Mouse (Mus musculus): ENCODE data around the gene Aldh1a1.
A peak's percentile ranks its signal among the peaks of the same experiment; 100 is the strongest.
"Not testable (repeated sequence)": the region's sequence is repeated elsewhere in the genome, so short reads cannot be mapped to it uniquely, and the experiment has no call there.

The Aldh1a1 gene

GRCm38 (mm10) chr19:20549409-20549808 lies 56.9 kb downstream of the Aldh1a1 start:
- no peak for DNase-seq (ENCODE audit: low read depth, low spot score)

- no peak for DNase-seq (ENCODE audit: low read depth, low spot score)
Observed at GRCm38 (mm10) chr19:20555365-20555764, 62.9 kb downstream of the Aldh1a1 start.

DNA sequence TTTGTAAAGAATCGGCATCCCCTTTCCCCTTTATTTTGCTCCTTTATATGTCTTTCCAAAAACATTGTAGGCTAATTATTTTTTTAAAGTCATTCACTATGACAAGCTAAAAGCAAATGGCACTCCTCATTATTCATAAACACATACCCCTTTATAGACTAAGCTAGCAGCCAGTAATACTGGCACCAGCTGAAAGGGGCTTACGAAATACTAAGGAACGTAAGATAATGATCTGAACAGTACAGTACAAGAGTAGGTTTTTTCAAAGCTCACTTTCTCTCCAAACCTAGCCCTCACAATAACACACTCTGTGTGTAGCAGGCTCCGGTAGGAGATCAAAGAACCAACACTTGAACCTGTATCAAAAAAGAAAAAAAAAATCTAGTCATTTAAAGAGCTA lies 64.7 kb downstream of the Aldh1a1 start:
- no peak for DNase-seq (ENCODE audit: low read depth, low spot score)

DNA sequence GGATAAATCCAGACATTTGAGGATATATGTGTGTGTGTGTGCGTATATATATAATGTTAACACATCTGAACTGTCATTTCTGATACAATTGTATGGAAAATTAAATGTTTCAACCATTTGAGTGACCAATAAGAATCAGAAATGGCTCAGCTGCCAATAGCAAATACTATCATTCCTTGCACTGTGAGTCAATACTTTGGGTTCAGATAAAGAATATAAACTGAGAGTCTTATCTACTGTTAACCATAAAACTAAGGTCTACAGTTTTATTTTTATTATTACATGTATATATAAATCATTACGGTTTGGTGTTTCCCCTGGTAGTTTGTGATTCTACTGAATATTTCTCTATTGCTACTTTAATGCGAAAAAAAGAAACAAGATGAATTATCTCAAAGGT lies 65.6 kb downstream of the Aldh1a1 start:
- DNase-seq (ENCODE audit: low read depth, low spot score), result no peak

GRCm38 (mm10) chr19:20558544-20558943 lies 66.0 kb downstream of the Aldh1a1 start:
- no peak for DNase-seq (ENCODE audit: low read depth, low spot score)

- DNase-seq (ENCODE audit: low read depth, low spot score), result no peak
Observed at GRCm38 (mm10) chr19:20558952-20559351, 66.4 kb downstream of the Aldh1a1 start.

- DNase-seq (ENCODE audit: low read depth, low spot score), result no peak
Observed at GRCm38 (mm10) chr19:20559952-20560351, 67.4 kb downstream of the Aldh1a1 start.

DNA sequence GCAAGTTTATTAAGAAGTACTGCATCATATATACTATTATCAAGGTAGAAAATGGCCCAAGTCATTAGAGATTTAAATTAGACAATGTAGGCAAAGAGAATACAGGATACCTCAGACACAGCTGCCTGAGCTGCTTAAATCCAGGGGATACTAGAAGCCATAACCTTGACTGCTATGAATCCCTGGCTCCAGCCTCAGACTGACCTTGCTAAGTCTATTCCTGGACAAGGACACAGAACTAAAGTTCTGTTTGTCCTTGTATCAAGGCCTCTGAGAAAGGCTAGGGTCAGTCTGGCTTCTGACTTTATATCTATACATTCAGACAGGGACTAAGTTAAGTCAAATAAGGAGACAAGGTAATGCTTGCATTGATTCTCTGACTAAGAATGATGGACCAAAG lies 69.9 kb downstream of the Aldh1a1 start:
- DNase-seq (ENCODE audit: low read depth, low spot score), result no peak

DNA sequence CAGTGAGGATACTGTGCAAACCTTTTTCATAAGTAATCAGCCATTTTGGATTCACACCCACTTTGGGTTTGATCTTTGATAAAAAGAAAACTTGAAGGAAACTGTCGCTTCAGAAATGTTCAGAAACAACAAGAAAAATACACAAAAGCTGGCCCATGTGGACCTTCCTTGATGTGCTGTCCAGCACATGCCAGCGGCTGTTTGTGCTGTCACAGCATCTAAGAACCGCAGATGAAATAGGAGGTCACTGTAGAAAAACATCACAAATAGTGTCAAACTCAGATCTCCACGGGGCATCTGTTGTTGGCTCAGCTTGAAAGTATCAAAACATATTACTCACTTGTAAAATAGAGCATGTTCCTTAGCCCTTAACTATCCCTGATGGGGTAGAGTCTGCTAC lies 73.8 kb downstream of the Aldh1a1 start:
- DNase-seq (ENCODE audit: low read depth, low spot score), result no peak

DNA sequence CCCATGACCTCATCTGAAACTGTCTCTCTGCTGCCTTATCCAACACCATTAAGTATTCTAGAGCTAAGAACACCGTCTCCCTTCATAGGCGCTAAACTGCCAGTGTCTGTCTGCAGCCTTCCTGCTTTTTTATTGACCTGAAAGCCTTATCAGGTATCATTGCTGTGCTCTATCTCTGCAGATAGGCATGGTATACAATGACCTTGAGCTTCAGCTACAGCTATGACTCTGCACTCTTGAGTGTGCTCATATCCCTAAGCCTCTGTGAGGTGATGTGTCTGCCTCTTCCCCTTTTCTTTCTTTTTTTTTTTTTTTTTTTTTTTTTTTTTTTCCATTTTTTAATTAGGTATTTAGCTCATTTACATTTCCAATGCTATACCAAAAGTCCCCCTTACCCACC lies 74.5 kb downstream of the Aldh1a1 start:
- no peak for DNase-seq (ENCODE audit: low read depth, low spot score)

DNA sequence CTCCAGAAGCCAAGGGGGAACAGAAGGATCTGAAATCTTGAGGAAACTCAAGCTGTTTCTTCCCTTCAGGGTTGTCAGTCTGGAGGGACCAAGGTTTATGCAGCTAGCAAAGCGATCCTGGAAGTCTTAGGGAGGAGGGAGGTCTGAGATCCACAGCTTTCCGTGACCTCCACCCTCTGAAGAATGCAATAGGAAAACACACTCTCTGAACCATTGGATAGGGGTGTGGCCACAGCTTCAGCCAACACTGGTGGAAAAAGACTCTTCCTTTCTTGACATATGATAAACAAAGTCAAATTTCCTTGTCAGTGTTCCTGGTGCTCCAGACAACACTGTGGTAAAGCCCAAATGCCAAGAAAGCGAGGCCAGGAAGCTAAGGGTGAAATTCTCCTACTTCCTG lies 84.5 kb downstream of the Aldh1a1 start:
- no peak for DNase-seq (ENCODE audit: low read depth, low spot score)

DNA sequence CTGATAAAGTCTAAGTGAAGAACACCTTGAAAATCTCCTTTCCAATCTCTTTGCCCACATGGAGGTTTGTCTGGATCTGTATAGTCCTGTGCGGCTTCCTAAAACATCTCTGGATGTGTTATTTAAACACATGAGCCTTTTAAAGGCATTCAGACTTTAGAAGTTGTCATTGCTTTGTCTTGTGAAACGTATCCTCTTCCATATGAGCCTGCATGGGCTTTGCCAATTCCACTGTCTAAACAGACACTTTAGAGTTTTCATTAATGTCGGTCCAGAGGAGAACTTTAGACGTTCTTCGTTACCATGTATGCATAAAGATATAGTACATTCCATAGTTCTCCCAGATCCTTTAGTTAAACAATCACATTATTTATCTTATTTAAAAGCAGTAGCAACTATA lies 84.9 kb downstream of the Aldh1a1 start:
- no peak for DNase-seq (ENCODE audit: low read depth, low spot score)

- no peak for DNase-seq (ENCODE audit: low read depth, low spot score)
Observed at GRCm38 (mm10) chr19:20599951-20600350, 107.4 kb downstream of the Aldh1a1 start.

DNA sequence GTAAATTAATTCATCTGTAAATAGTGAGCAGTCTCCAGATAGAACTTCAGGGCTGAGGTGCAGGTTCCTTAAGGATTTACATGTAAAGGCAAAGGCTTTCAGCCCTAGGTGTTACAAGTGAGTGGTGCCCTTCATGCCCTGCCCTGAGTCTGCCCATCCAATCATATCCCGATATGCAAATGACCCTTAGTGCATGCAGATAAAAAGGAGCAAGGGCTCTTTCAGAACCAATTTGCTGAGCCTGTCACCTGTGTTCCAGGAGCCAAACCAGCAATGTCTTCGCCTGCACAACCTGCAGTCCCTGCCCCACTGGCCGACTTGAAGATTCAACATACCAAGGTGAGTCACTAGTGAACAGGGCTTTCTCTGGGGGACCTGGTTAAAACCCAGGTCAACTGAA lies 109.2 kb downstream of the Aldh1a1 start:
- DNase-seq (ENCODE audit: low read depth, low spot score), result no peak

- no peak for DNase-seq (ENCODE audit: low read depth, low spot score)
Observed at GRCm38 (mm10) chr19:20603212-20603611, 110.7 kb downstream of the Aldh1a1 start.

DNA sequence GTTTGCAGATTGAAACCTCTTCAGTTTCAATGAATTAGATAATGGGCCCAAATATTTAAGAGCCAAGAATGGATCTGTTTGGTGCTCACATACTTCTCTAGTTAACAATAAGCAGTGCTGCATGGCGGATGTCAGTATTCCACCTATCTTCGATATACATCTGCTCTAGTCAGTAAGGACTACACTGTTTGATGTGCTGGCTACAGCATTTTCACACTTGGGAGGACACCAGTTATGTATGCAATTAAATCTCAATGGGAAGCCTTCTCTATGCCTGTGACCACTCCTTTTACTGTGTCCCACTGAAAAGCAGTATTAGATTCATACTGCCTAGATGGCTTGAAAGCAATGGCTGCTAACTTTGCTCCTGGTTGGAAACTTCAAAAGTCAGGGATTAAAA lies 111.4 kb downstream of the Aldh1a1 start:
- no peak for DNase-seq (ENCODE audit: low read depth, low spot score)

- DNase-seq (ENCODE audit: low read depth, low spot score), result no peak
Observed at GRCm38 (mm10) chr19:20614252-20614930, 121.9 kb downstream of the Aldh1a1 start.

DNA sequence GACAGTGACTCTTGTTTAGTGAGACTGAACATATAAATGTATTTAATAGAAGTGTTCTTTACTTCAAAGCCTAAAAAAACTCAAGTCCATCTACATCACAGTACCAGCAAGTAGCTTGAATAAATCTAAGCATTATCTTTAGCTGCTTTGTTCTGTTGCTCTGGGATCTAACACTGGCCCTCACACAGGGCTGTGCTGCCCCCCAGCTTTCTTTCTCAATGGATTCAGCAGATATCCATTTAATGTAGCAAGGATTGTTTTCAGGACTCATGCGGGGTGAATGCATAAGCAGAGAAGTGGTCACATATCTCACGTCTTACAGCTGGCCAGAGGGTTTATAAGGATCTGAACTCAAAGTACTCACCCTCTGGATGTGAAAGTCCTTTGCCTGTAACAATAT lies 129.9 kb downstream of the Aldh1a1 start:
- no peak for DNase-seq (ENCODE audit: low read depth, low spot score)

DNA sequence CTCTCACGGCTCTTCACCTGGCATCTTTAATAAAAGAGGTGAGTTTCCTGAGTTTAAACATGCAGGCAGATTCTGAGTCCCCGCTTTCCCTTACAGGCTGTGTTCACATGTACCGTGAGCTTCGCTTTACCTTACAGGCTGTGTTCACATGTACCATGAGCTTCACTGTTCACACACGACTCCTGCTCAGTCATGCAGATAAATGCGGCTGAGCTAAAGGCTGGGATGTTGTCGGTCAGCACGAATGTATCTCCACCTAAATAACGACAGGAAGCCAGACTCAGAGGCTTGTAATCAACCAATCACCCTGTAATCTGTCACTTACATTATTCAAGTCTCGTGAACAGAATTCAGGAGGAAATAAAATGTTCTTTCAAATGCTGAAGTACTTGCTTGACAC lies 130.9 kb downstream of the Aldh1a1 start:
- no peak for DNase-seq (ENCODE audit: low read depth, low spot score)

- DNase-seq (ENCODE audit: low read depth, low spot score), result no peak
Observed at GRCm38 (mm10) chr19:20631020-20631419, 138.5 kb downstream of the Aldh1a1 start.

GRCm38 (mm10) chr19:20633876-20634691 lies 141.6 kb downstream of the Aldh1a1 start:
- DNase-seq (ENCODE audit: low read depth, low spot score), result no peak

GRCm38 (mm10) chr19:20644346-20644745 lies 151.8 kb downstream of the Aldh1a1 start:
- peak; percentile 5 for DNase-seq (ENCODE audit: low read depth, low spot score)

GRCm38 (mm10) chr19:20647496-20647895 lies 155.0 kb downstream of the Aldh1a1 start:
- DNase-seq (ENCODE audit: low read depth, low spot score), result not testable (repeated sequence)
